Mouse (Mus musculus): ENCODE results near the gene Pcp4. TPM values are rescaled to one million over a fixed set of nuclear protein-coding genes. Genes with fewer than 3 reads are reported as not detected.

Gene Pcp4
- polyA plus RNA-seq, 1 experiment from 2014 or later, result 4.0 TPM

DNA sequence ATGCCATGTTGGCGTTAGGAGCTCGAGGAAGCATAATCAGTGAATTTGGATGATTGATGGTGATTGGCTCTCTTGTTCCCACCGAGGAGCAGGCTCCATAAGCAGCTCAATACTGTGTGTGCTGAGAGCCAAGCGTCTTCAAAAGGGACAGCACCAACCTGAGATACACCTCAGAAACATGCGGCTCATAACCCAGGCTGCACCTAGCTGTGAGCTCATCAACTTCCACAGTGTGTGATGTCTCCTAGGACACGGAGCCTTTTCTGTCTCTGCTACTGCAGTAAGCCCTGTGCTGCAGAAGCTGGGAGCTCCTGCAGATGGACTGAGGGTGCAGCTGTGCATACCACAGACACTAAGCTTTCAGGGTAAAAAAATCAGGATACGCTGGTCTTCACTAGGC lies 31.5 kb downstream of the Pcp4 start:
- Histone ChIP-seq H3K9me3 (replicated peaks; ENCODE audit: control insufficient read depth, low read length) (no peaks in the 10 kb centered on the region), H3K4me2 (no peak overlapping the region), H3K36me3 (ENCODE audit: control insufficient read depth, insufficient read depth, low read length) (no peaks in the 10 kb centered on the region), H3K9ac (ENCODE audit: low read depth, low read length) (no peak overlapping the region), H3K27ac (ENCODE audit: low read depth, low read length) (no peak overlapping the region), H3K4me1 (ENCODE audit: control insufficient read depth, insufficient read depth, low read length) (no peaks in the 10 kb centered on the region), H3K4me3 (ENCODE audit: low read depth, low read length) (no peak overlapping the region), H3K27me3 (ENCODE audit: control insufficient read depth, insufficient read depth, low read length) (no peaks in the 10 kb centered on the region)
- ATAC-seq (replicated peaks; ENCODE audit: insufficient number of reproducible peaks, low FRiP score, low TSS enrichment), result no peak
- 55% methylated on average over 7 of the region's 7 CpGs for WGBS (ENCODE audit: insufficient replicate concordance)

DNA sequence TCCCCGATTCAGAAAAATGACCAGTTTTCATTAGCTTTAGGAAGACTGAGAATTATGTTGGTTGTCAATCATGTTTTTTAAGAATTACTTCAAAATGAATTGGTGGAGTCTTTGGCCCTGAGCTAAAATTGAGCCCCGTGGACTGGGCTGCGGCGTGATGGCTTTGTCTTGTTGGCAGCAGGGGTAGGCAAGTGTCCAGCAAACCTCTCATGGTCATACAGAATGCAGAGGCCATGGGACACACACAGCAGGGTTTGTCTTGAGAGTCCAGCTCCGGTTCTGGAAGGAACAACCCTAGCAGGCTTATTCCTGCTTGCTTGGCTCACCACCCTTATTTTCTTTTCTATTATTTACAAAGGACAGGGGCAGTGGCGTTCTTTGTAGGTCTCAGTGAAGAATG lies 33.8 kb downstream of the Pcp4 start:
- Histone ChIP-seq H3K27me3 (ENCODE audit: control insufficient read depth, insufficient read depth, low read length) (no peaks in the 10 kb centered on the region), H3K4me2 (no peak overlapping the region), H3K9me3 (replicated peaks; ENCODE audit: control insufficient read depth, low read length) (no peaks in the 10 kb centered on the region), H3K4me1 (ENCODE audit: control insufficient read depth, insufficient read depth, low read length) (no peaks in the 10 kb centered on the region), H3K9ac (ENCODE audit: low read depth, low read length) (no peak overlapping the region), H3K27ac (ENCODE audit: low read depth, low read length) (no peak overlapping the region), H3K4me3 (ENCODE audit: low read depth, low read length) (no peak overlapping the region), H3K36me3 (ENCODE audit: control insufficient read depth, insufficient read depth, low read length) (no peaks in the 10 kb centered on the region)
- ATAC-seq (replicated peaks; ENCODE audit: insufficient number of reproducible peaks, low FRiP score, low TSS enrichment), result no peak
- 75% methylated on average over 6 of the region's 6 CpGs for WGBS (ENCODE audit: insufficient replicate concordance)

DNA sequence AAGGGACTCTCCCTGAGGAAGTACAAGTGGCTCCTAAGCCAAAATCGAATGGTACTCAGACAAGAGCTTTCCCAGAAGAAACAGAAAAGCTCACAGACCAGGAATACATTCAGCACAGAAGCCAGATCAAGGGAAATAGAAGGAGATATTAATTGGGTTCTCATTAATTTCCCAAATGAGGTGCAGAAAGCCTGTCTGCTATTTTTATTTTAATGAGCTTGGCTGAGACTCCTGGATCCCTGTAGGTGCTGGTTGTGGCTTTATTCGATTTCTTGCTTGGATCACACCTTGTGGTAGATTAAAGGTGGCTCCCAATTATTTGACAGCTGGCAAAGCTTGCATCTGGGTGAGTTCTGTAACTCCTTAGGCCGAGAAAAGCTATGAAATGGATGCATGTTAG lies 35.2 kb downstream of the Pcp4 start:
- Histone ChIP-seq H3K9me3 (replicated peaks; ENCODE audit: control insufficient read depth, low read length) (no peaks in the 10 kb centered on the region), H3K4me1 (ENCODE audit: control insufficient read depth, insufficient read depth, low read length) (no peaks in the 10 kb centered on the region), H3K27me3 (ENCODE audit: control insufficient read depth, insufficient read depth, low read length) (no peaks in the 10 kb centered on the region), H3K9ac (ENCODE audit: low read depth, low read length) (no peak overlapping the region), H3K36me3 (ENCODE audit: control insufficient read depth, insufficient read depth, low read length) (no peaks in the 10 kb centered on the region), H3K27ac (ENCODE audit: low read depth, low read length) (no peak overlapping the region), H3K4me3 (ENCODE audit: low read depth, low read length) (no peak overlapping the region), H3K4me2 (no peak overlapping the region)
- ATAC-seq (replicated peaks; ENCODE audit: insufficient number of reproducible peaks, low FRiP score, low TSS enrichment), result no peak
- 69% methylated on average over 3 of the region's 3 CpGs for WGBS (ENCODE audit: insufficient replicate concordance)

DNA sequence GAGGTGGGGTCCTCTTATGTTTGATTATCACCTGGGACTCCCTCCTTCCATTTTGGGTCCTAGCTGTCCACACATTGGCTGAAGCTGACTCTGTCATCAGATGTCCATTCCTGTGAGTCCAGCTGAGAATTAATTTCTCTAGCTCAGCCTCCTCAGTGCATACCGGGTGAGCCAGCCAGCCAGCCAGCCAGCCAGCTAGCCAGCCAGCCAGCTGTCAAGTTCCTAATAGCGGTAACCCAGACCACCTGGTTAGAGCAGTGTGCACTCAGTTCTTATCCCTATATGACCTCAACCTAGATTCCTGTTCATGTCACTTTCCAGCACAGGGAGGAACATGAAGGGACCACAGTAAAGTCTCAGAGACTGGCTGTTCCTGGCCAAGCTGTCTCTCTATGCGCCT lies 47.1 kb downstream of the Pcp4 start:
- Histone ChIP-seq H3K9me3 (replicated peaks; ENCODE audit: control insufficient read depth, low read length) (no peaks in the 10 kb centered on the region), H3K36me3 (ENCODE audit: control insufficient read depth, insufficient read depth, low read length) (no peaks in the 10 kb centered on the region), H3K4me2 (no peak overlapping the region), H3K9ac (ENCODE audit: low read depth, low read length) (no peak overlapping the region), H3K27me3 (ENCODE audit: control insufficient read depth, insufficient read depth, low read length) (no peaks in the 10 kb centered on the region), H3K27ac (ENCODE audit: low read depth, low read length) (no peak overlapping the region), H3K4me1 (ENCODE audit: control insufficient read depth, insufficient read depth, low read length) (peaks cover 9% of the 10 kb centered on the region), H3K4me3 (ENCODE audit: low read depth, low read length) (no peak overlapping the region)
- no peak for ATAC-seq (replicated peaks; ENCODE audit: insufficient number of reproducible peaks, low FRiP score, low TSS enrichment)
- 77% methylated on average over 3 of the region's 3 CpGs for WGBS (ENCODE audit: insufficient replicate concordance)

DNA sequence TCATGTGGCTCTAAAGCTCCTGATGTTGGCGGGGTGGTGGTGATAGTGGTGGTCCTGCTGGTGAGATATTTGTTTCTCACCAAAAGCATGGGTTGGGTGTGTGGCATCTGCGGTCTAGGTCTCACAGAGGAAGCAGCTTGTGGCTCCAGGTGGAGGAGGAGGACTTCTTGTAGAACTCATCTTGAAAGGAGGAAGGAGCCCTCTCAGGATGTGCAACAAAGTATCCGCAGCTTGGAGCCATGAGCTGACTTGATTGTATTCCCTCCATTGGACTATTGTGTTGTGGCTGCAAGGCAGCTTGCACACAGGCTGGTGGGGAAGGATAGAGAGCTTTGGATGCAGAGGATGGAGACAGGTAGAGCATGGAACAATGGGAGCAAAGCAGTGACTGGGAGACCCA lies 60.1 kb downstream of the Pcp4 start:
- no peaks in the 10 kb centered on the region for H3K9me3 ChIP-seq (replicated peaks; ENCODE audit: control insufficient read depth, low read length)
- H3K36me3 ChIP-seq (ENCODE audit: control insufficient read depth, insufficient read depth, low read length), result no peaks in the 10 kb centered on the region
- 81% methylated on average over 3 of the region's 3 CpGs for WGBS (ENCODE audit: insufficient replicate concordance)
- no peak for ATAC-seq (replicated peaks; ENCODE audit: insufficient number of reproducible peaks, low FRiP score, low TSS enrichment)
- no peak overlapping the region for H3K4me3 ChIP-seq (ENCODE audit: low read depth, low read length)
- no peak overlapping the region for H3K4me2 ChIP-seq
- peaks cover 6% of the 10 kb centered on the region; the same call in 1 of the 2 replicates for H3K27me3 ChIP-seq (ENCODE audit: control insufficient read depth, insufficient read depth, low read length)
- H3K9ac ChIP-seq (ENCODE audit: low read depth, low read length), result no peak overlapping the region
- no peak overlapping the region for H3K27ac ChIP-seq (ENCODE audit: low read depth, low read length)
- H3K4me1 ChIP-seq (ENCODE audit: control insufficient read depth, insufficient read depth, low read length), result peaks cover 13% of the 10 kb centered on the region

DNA sequence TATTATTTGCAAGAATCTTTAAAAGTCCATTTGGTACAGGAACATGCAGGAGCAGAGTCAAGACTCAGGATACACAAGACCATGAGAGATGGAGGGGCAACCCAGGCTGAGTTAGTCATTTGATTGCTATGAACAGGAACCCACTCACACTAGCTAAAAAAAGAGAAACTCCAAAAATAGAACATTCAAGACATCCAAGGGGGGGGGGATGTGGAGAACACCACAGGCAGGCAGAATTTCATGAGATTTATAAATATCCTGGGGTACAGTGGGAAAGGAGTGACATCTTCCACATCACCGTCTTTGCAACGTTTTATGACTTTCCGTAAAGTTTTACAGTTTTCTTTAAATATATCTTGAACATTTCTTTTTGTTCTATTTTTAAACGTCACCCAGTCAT lies 61.1 kb downstream of the Pcp4 start:
- Histone ChIP-seq H3K27me3 (ENCODE audit: control insufficient read depth, insufficient read depth, low read length) (peaks cover 6% of the 10 kb centered on the region; the same call in 1 of the 2 replicates), H3K27ac (ENCODE audit: low read depth, low read length) (no peak overlapping the region), H3K36me3 (ENCODE audit: control insufficient read depth, insufficient read depth, low read length) (no peaks in the 10 kb centered on the region), H3K4me3 (ENCODE audit: low read depth, low read length) (no peak overlapping the region), H3K4me1 (ENCODE audit: control insufficient read depth, insufficient read depth, low read length) (peaks cover 17% of the 10 kb centered on the region), H3K9me3 (replicated peaks; ENCODE audit: control insufficient read depth, low read length) (no peaks in the 10 kb centered on the region), H3K9ac (ENCODE audit: low read depth, low read length) (no peak overlapping the region), H3K4me2 (no peak overlapping the region)
- no peak for ATAC-seq (replicated peaks; ENCODE audit: insufficient number of reproducible peaks, low FRiP score, low TSS enrichment)
- WGBS (ENCODE audit: insufficient replicate concordance), result 74% methylated on average over 4 of the region's 4 CpGs

DNA sequence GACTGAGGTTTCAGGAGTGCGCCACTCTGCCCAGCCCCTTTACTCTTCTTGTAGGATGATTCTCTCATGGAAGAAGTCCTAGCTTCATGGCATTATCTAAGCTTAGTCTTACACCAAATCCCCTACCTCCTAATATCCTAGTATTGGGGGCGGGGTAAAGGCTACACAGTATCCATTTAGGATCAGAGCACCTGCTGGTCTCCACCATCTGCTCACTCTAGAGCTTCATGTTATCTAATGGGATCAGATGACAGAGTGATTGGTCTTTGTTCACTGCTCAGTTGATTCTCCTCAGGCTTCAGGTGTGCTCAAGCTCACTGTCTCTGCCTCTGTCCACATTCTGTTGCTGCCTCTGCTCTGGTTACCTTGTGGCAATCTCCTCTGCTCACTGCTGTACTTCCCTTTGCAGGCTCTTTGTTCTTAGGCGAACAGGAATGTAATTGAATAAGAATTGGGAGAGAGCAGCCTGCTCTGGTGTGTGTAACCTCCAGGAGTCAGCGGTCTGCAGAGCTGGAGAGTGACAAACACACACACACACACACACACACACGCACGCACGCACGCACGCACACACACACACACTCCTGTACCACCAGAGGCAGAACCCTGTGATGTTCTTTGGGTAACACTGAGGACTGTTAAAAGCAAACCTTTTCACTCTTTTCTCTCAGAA lies 62.6 kb downstream of the Pcp4 start:
- no peak overlapping the region for H3K4me3 ChIP-seq (ENCODE audit: low read depth, low read length)
- H3K36me3 ChIP-seq (ENCODE audit: control insufficient read depth, insufficient read depth, low read length), result no peaks in the 10 kb centered on the region
- peaks cover 27% of the 10 kb centered on the region for H3K4me1 ChIP-seq (ENCODE audit: control insufficient read depth, insufficient read depth, low read length)
- no peak overlapping the region for H3K9ac ChIP-seq (ENCODE audit: low read depth, low read length)
- WGBS (ENCODE audit: insufficient replicate concordance), result 69% methylated on average over 9 of the region's 9 CpGs
- H3K27me3 ChIP-seq (ENCODE audit: control insufficient read depth, insufficient read depth, low read length), result peaks cover 6% of the 10 kb centered on the region; the same call in 1 of the 2 replicates
- no peaks in the 10 kb centered on the region for H3K9me3 ChIP-seq (replicated peaks; ENCODE audit: control insufficient read depth, low read length)
- H3K4me2 ChIP-seq, result no peak overlapping the region
- H3K27ac ChIP-seq (ENCODE audit: low read depth, low read length), result no peak overlapping the region
- ATAC-seq (replicated peaks; ENCODE audit: insufficient number of reproducible peaks, low FRiP score, low TSS enrichment), result no peak

DNA sequence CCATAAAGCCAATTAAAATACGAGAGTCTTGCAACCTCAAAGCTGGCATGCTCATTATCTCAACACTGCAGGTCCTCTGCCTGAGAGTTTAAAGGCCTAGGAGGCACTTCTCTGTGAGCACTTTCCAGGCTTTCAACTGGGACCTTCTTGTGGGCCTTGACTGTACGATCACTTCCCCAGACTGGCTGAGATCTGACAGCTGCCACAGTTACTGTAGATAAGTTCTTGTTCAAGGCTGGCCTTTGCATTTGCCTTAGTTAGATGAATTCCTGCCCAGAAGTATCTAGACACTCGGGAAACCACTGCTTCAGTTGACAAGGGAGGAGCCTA lies 63.1 kb downstream of the Pcp4 start:
- no peak overlapping the region for H3K9ac ChIP-seq (ENCODE audit: low read depth, low read length)
- H3K9me3 ChIP-seq (replicated peaks; ENCODE audit: control insufficient read depth, low read length), result no peaks in the 10 kb centered on the region
- 23% methylated on average over 3 of the region's 3 CpGs for WGBS (ENCODE audit: insufficient replicate concordance)
- peaks cover 6% of the 10 kb centered on the region; the same call in 1 of the 2 replicates for H3K27me3 ChIP-seq (ENCODE audit: control insufficient read depth, insufficient read depth, low read length)
- H3K4me3 ChIP-seq (ENCODE audit: low read depth, low read length), result no peak overlapping the region
- H3K4me1 ChIP-seq (ENCODE audit: control insufficient read depth, insufficient read depth, low read length), result peaks cover 27% of the 10 kb centered on the region
- no peak for ATAC-seq (replicated peaks; ENCODE audit: insufficient number of reproducible peaks, low FRiP score, low TSS enrichment)
- H3K36me3 ChIP-seq (ENCODE audit: control insufficient read depth, insufficient read depth, low read length), result no peaks in the 10 kb centered on the region
- H3K4me2 ChIP-seq, result no peak overlapping the region
- no peak overlapping the region for H3K27ac ChIP-seq (ENCODE audit: low read depth, low read length)

DNA sequence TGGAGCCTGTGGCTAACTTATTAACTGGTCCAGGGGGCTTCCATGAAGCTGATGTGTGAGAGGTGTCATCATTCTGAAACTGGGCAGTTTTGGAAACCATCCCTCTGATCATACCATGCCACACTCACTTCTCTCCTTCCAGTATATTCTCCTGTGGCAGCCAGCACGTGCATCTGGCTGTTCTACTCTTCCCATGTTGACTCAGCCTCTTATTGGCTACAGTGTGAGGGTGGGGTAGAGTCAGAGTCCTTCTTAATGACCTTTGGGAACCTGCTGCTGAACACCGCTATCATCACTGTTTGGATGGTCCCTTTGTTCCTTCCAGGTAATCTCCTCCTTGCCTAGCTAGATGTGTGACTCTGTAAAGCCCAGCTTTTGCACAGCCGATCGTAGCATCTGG lies 63.6 kb downstream of the Pcp4 start:
- H3K36me3 ChIP-seq (ENCODE audit: control insufficient read depth, insufficient read depth, low read length), result no peaks in the 10 kb centered on the region
- H3K27ac ChIP-seq (ENCODE audit: low read depth, low read length), result no peak overlapping the region
- H3K27me3 ChIP-seq (ENCODE audit: control insufficient read depth, insufficient read depth, low read length), result peaks cover 6% of the 10 kb centered on the region; the same call in 1 of the 2 replicates
- no peak overlapping the region for H3K4me2 ChIP-seq
- no peak overlapping the region for H3K4me3 ChIP-seq (ENCODE audit: low read depth, low read length)
- H3K9ac ChIP-seq (ENCODE audit: low read depth, low read length), result no peak overlapping the region
- no peaks in the 10 kb centered on the region for H3K9me3 ChIP-seq (replicated peaks; ENCODE audit: control insufficient read depth, low read length)
- ATAC-seq (replicated peaks; ENCODE audit: insufficient number of reproducible peaks, low FRiP score, low TSS enrichment), result no peak
- 71% methylated on average over 4 of the region's 4 CpGs for WGBS (ENCODE audit: insufficient replicate concordance)
- H3K4me1 ChIP-seq (ENCODE audit: control insufficient read depth, insufficient read depth, low read length), result peaks cover 27% of the 10 kb centered on the region

Measured in heart, embryonic 11.5 days (tissue).